Mouse (Mus musculus): ENCODE measurements at regions not wholly inside any gene's neighbourhood (a gene's known extent, or its start where the extent isn't known, plus 50 kb on each side); places are given as distances from the start of the nearest gene placed in this dataset.
"Not testable (repeated sequence)": the region's sequence is repeated elsewhere in the genome, so short reads cannot be mapped to it uniquely, and the experiment has no call there.

GRCm38 (mm10) chr13:83740101-83740500, 236.3 kb downstream of the Mef2c start:
- in situ Hi-C loops (cut with MboI; ENCODE audit: unreplicated experiment in 2 of 2), result loop anchor here in 1 of 2 experiments (25.0 kb wide), 2 partner anchors 1547 to 1772 kb away; partner anchors contain the start of gene Rasa1

- in situ Hi-C loops (cut with MboI; ENCODE audit: unreplicated experiment in 2 of 2), result loop anchor here in 1 of 2 experiments (25.0 kb wide), 2 partner anchors 1547 to 1772 kb away; partner anchors contain the start of gene Rasa1
These were observed 236.9 kb downstream of the Mef2c start for GRCm38 (mm10) chr13:83740771-83741170.

- in situ Hi-C loops (cut with MboI; ENCODE audit: unreplicated experiment in 2 of 2), result loop anchor here in 1 of 2 experiments (25.0 kb wide), 2 partner anchors 1546 to 1771 kb away; partner anchors contain the start of gene Rasa1
These were observed 237.8 kb downstream of the Mef2c start for GRCm38 (mm10) chr13:83741591-83742021.

- in situ Hi-C loops (cut with MboI; ENCODE audit: unreplicated experiment in 2 of 2), result loop anchor here in 1 of 2 experiments (25.0 kb wide), 2 partner anchors 1545 to 1770 kb away; partner anchors contain the start of gene Rasa1
These were observed 238.3 kb downstream of the Mef2c start for GRCm38 (mm10) chr13:83742102-83742501.

DNA sequence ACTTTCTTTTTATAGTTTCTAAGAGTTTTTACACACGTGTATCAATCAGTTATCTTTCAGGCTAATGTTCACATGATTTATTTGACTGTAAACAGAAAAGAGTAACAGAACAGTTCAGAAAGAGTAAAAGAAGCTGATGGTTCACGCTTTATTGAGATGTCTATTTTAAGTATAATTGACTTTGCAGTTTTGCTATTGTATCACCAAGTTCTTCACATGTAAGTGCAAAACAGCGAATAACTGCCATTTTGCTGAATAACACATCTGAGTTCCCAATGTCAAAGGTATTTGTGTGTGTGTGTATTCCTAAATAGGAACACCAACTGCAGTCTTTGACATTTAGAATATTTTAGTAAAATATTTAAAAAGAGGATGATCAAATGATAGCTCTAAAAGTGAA, 238.7 kb downstream of the Mef2c start:
- in situ Hi-C loops (cut with MboI; ENCODE audit: unreplicated experiment in 2 of 2), result loop anchor here in 1 of 2 experiments (25.0 kb wide), 2 partner anchors 1545 to 1770 kb away; partner anchors contain the start of gene Rasa1

- in situ Hi-C loops (cut with MboI; ENCODE audit: unreplicated experiment in 2 of 2), result loop anchor here in 1 of 2 experiments (25.0 kb wide), 2 partner anchors 1544 to 1769 kb away; partner anchors contain the start of gene Rasa1
These were observed 239.5 kb downstream of the Mef2c start for GRCm38 (mm10) chr13:83743381-83743780.

- in situ Hi-C loops (cut with MboI; ENCODE audit: unreplicated experiment in 2 of 2), result loop anchor here in 1 of 2 experiments (25.0 kb wide), 2 partner anchors 1543 to 1768 kb away; partner anchors contain the start of gene Rasa1
These were observed 240.4 kb downstream of the Mef2c start for GRCm38 (mm10) chr13:83744110-83744752.

- in situ Hi-C loops (cut with MboI; ENCODE audit: unreplicated experiment in 2 of 2), result loop anchor here in 1 of 2 experiments (25.0 kb wide), 2 partner anchors 1542 to 1767 kb away; partner anchors contain the start of gene Rasa1
These were observed 241.2 kb downstream of the Mef2c start for GRCm38 (mm10) chr13:83744981-83745555.

- in situ Hi-C loops (cut with MboI; ENCODE audit: unreplicated experiment in 2 of 2), result loop anchor here in 1 of 2 experiments (25.0 kb wide), 2 partner anchors 1541 to 1766 kb away; partner anchors contain the start of gene Rasa1
These were observed 242.1 kb downstream of the Mef2c start for GRCm38 (mm10) chr13:83745961-83746360.

- in situ Hi-C loops (cut with MboI; ENCODE audit: unreplicated experiment in 2 of 2), result loop anchor here in 1 of 2 experiments (25.0 kb wide), 2 partner anchors 1540 to 1765 kb away; partner anchors contain the start of gene Rasa1
These were observed 243.8 kb downstream of the Mef2c start for GRCm38 (mm10) chr13:83747671-83748070.

DNA sequence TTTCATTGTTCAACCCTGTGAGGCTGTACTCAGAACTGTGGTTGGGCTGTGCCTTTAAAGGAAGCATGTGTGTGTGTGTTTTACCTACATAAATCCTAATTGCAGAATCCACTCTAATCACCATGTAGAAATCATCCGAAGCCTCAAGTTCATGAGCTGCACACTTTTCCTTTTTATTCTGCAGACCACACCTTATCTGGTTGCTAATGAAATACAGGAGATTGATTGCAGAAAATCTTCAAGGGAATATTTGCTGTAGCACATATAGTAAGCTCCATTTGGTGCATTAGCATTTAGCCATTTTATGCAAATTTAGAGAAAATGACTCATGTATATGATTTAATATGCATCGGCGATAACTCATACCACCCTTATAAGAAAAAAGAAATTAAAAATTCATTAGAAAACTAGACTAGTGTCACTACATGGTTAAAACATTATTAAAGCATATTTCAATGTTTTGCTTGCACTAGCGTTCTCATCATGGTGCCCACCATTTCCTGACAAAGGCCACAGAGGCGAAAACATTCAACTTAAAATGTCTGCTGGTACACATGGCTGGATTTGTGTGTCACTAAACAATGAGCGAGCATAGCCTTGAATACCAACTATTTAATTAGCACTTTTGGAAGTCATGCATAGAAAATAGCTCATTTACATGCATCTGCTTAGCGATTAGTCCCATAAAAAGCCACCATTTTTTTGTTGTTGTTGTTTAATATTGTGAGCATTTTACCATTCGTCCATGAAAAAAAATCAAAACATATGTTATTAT, 245.7 kb downstream of the Mef2c start:
- in situ Hi-C loops (cut with MboI; ENCODE audit: unreplicated experiment in 2 of 2), result loop anchor here in 1 of 2 experiments (25.0 kb wide), 2 partner anchors 1538 to 1763 kb away; partner anchors contain the start of gene Rasa1

DNA sequence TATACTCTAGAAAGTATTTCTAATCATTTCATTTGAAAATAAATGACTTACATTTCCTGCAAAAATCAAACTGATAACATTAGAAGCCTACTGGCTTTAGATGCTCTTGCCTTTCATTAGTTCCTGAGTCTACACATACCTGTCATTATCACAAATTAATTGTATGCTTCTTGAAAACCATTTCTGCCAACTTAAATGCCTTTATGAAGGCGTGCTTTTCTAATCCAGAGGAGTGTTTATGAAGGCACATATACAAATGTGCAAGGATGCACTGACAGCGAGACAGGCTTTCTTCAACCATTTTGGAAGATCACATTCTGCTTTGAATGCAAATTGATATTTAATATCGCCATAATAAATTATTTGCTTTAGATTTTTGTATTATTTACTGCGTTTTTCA, 246.6 kb downstream of the Mef2c start:
- in situ Hi-C loops (cut with MboI; ENCODE audit: unreplicated experiment in 2 of 2), result no loop called here

- in situ Hi-C loops (cut with MboI; ENCODE audit: unreplicated experiment in 2 of 2), result no loop called here
These were observed 256.7 kb downstream of the Mef2c start for GRCm38 (mm10) chr13:83760387-83761170.

GRCm38 (mm10) chr13:83762484-83762883, 258.6 kb downstream of the Mef2c start:
- in situ Hi-C loops (cut with MboI; ENCODE audit: unreplicated experiment in 2 of 2), result no loop called here

GRCm38 (mm10) chr13:83763288-83763687, 259.5 kb downstream of the Mef2c start:
- in situ Hi-C loops (cut with MboI; ENCODE audit: unreplicated experiment in 2 of 2), result not testable (repeated sequence)

DNA sequence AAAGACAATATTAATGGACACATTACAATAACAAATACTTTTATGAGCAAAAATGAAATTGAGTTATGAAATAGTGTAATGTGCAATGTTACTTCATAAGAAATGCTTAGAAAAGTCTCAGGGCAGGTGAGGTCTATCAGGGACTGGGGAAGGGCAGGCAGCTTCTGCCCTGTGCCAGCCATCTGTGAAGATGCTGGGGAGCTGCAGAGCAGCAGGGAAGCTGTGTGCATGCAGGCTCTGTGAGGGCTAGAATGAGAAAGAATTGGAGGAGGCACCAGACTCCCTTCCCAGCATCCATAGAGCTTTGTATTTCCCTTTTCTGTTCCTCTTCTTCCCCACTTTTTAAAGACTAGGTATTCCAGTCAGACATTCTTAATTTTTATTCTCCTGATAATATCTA, 281.8 kb downstream of the Mef2c start:
- in situ Hi-C loops (cut with MboI; ENCODE audit: unreplicated experiment in 2 of 2), result no loop called here

DNA sequence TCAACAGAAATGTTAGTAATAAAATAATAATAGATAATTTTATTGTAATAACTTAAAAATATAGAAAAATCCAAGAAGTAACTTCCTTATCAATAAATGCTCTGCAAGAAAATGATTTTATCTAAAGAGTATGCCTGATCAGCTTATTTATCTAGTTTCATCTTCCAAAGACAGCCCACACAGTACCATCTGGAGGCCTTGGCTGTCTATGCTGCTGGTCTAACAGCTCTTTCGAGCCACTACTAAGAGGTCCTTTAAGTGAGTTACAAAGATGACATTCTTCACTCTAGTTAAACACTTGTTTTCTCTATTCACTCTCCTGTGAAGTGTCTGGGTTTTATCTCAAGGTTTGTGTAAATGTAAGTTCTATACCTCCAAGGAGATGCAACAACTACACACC, 305.7 kb downstream of the Mef2c start:
- in situ Hi-C loops (cut with MboI; ENCODE audit: unreplicated experiment in 2 of 2), result no loop called here

- in situ Hi-C loops (cut with MboI; ENCODE audit: unreplicated experiment in 2 of 2), result no loop called here
These were observed 316.5 kb downstream of the Mef2c start for GRCm38 (mm10) chr13:83820291-83820690.

GRCm38 (mm10) chr13:83820721-83821120, 316.9 kb downstream of the Mef2c start:
- in situ Hi-C loops (cut with MboI; ENCODE audit: unreplicated experiment in 2 of 2), result no loop called here

DNA sequence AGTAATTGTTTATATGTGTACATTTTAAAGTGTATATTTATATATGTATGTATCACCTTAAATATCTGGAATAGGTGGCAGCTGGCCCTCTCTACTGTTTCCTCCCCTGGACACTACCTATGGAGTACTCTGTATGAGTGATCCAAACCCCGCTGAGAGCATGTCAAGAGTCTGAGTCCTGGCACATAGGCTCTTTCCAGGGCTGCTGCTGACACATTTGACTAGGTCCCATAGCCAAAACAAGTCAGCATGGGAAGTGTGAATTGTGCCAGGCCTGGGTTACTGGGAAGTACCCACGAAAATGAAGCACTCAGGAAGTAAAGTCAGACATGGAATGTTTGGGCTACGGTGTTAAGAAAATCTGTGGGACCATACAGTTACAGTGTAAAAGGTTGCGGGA, 321.1 kb downstream of the Mef2c start:
- in situ Hi-C loops (cut with MboI; ENCODE audit: unreplicated experiment in 2 of 2), result no loop called here

Measured in v-Abl transformed pro-B cells (cell line).